Comparison of ENCODE assay signal across 8 mouse cellular contexts in the genomic region with DNA sequence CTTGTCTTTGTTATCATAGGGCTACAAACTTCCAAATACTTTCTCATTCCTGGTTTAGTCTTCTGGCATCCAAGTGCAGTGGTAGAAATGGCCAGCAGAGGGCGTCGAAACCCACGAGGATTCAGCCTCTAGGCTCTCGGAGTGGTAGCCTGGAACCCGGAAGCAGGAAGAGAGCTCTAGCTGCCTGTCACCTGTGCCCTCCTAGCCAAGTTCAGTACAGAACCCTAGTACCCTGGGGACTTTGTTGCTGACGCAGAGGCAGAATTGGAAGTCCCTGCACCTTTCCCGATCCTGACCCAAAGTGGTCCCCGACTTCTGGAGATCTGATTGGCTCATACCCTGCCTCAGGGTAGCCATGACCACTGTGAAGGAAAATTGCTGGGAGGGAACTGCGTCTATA. TPM values are rescaled to one million over a fixed set of nuclear protein-coding genes. Genes with fewer than 3 reads are reported as not detected.
DNase-seq lines count a peak whose midpoint lies in the region; ATAC-seq lines count a peak whose summit lies in the region.

No protein-coding gene starts in this region.

- peak overlapping the region; percentile 66 for H3K4me2 ChIP-seq in heart, embryonic 13.5 days
- H3K4me2 ChIP-seq in liver, embryonic 12.5 days: peak overlapping the region; percentile 67
- H3K4me2 ChIP-seq in stomach, embryonic 15.5 days: peak overlapping the region; percentile 57

- H3K36me3 ChIP-seq in heart, embryonic 13.5 days: no peaks in the 10 kb centered on the region
- H3K36me3 ChIP-seq in liver, embryonic 12.5 days: no peaks in the 10 kb centered on the region
- H3K36me3 ChIP-seq in stomach, embryonic 15.5 days: no peaks in the 10 kb centered on the region

- ATAC-seq in heart, embryonic 13.5 days (ENCODE audit: extremely low read depth, insufficient number of reproducible peaks, low FRiP score, low TSS enrichment): peak; percentile 42
- ATAC-seq in liver, embryonic 12.5 days: peak; percentile 90
- ATAC-seq in stomach, embryonic 15.5 days (ENCODE audit: insufficient read depth, low FRiP score, low read depth): peak; percentile 82

- no peaks in the 10 kb centered on the region for H3K27me3 ChIP-seq in heart, embryonic 13.5 days (replicated peaks)
- H3K27me3 ChIP-seq in liver, embryonic 12.5 days (replicated peaks): no peaks in the 10 kb centered on the region
- no peaks in the 10 kb centered on the region for H3K27me3 ChIP-seq in stomach, embryonic 15.5 days (replicated peaks)

- H3K27ac ChIP-seq in brown adipose tissue, adult 24 weeks (replicated peaks; ENCODE audit: low read depth, low read length): no peak overlapping the region
- H3K27ac ChIP-seq in heart, embryonic 13.5 days (replicated peaks): no peak overlapping the region
- H3K27ac ChIP-seq in liver, embryonic 12.5 days: 0 out of 2 replicates have a peak overlapping the region, but pooled peaks have one; percentile 48
- no peak overlapping the region for H3K27ac ChIP-seq in stomach, embryonic 15.5 days

- peak overlapping the region; percentile 37 for H3K4me3 ChIP-seq in brown adipose tissue, adult 24 weeks (ENCODE audit: insufficient read depth, low read depth, low read length)
- peak overlapping the region; percentile 49 for H3K4me3 ChIP-seq in heart, embryonic 13.5 days
- H3K4me3 ChIP-seq in liver, embryonic 12.5 days: peak overlapping the region; percentile 46
- peak overlapping the region; percentile 34 for H3K4me3 ChIP-seq in stomach, embryonic 15.5 days (replicated peaks)

- WGBS in heart, embryonic 13.5 days: 12% methylated on average over 9 of the region's 9 CpGs
- 10% methylated on average over 9 of the region's 9 CpGs for WGBS in liver, embryonic 12.5 days (ENCODE audit: insufficient replicate concordance)
- 9% methylated on average over 9 of the region's 9 CpGs for WGBS in stomach, embryonic 15.5 days

- H3K9ac ChIP-seq in heart, embryonic 13.5 days: peak overlapping the region; percentile 69
- H3K9ac ChIP-seq in liver, embryonic 12.5 days: peak overlapping the region; percentile 53
- H3K9ac ChIP-seq in stomach, embryonic 15.5 days: no peak overlapping the region

- no peaks in the 10 kb centered on the region for H3K4me1 ChIP-seq in brown adipose tissue, adult 24 weeks (ENCODE audit: control insufficient read depth, insufficient read depth, insufficient read length, low read length)
- H3K4me1 ChIP-seq in heart, embryonic 13.5 days: peaks cover 5% of the 10 kb centered on the region; the same call in 1 of the 2 replicates
- peaks cover 9% of the 10 kb centered on the region for H3K4me1 ChIP-seq in liver, embryonic 12.5 days
- peaks cover 3% of the 10 kb centered on the region; the same call in 1 of the 2 replicates for H3K4me1 ChIP-seq in stomach, embryonic 15.5 days

- no peaks in the 10 kb centered on the region for H3K9me3 ChIP-seq in heart, embryonic 13.5 days
- H3K9me3 ChIP-seq in liver, embryonic 12.5 days (replicated peaks): no peaks in the 10 kb centered on the region
- no peaks in the 10 kb centered on the region for H3K9me3 ChIP-seq in stomach, embryonic 15.5 days

- peak; percentile 93 for DNase-seq in CD4-positive, CD25-positive, alpha-beta regulatory T cell, adult 2 months (ENCODE audit: low read depth, low spot score)
- peak; percentile 16 for DNase-seq in fat pad, adult 2 months (ENCODE audit: extremely low read depth, low read depth, low spot score)
- DNase-seq in kidney, postnatal 10 days: peak; percentile 94
- peak; percentile 79 to 85 for DNase-seq in natural killer cell, adult 2 months (ENCODE audit: low spot score in 2 of 2)

RNA-seq across cellular contexts. Expression of gene Cmip, which starts 32.2 kb away (rescaled TPM):
- 4.2 and 6.1 TPM in 2 replicates for polyA plus RNA-seq in brown adipose tissue, adult 24 weeks (2012; ENCODE audit: insufficient read depth, insufficient read length, missing spikeins)
- 6.2 and 6.5 TPM in 2 replicates for polyA plus RNA-seq in heart, embryonic 13.5 days (2015; fragmentation: Nextera tagmentation; extraction: Ambion mirVana)
- 18.7 and 21.6 TPM in 2 replicates for polyA plus RNA-seq in liver, embryonic 12.5 days (2016; fragmentation: Nextera tagmentation; extraction: Ambion mirVana)
- 31.8 and 32.1 TPM in 2 replicates for polyA plus RNA-seq in stomach, embryonic 15.5 days (2015; fragmentation: Nextera tagmentation; extraction: Ambion mirVana)

Comparison
In these comparisons a context has a peak if more than half of its experiments do, and no peak if none do; other contexts are left out.
1. DNase-seq: peak in every context shown above with its lines; median percentile 94 in kidney, postnatal 10 days; 93 in CD4-positive, CD25-positive, alpha-beta regulatory T cell, adult 2 months; 82 in natural killer cell, adult 2 months; 16 in fat pad, adult 2 months.